Mouse (Mus musculus): Measurements from ENCODE around the gene Trim62. TPM values are rescaled to one million over a fixed set of nuclear protein-coding genes. Genes with fewer than 3 reads are reported as not detected.

Trim62 gene
- total and polyA plus RNA-seq, 2 experiments = 0.28 to 1.0 TPM

GRCm38 (mm10) chr4:128897911-128898421 is 14.6 kb downstream of the Trim62 start:
- no peaks in the 10 kb centered on the region for H3K79me2 ChIP-seq (ENCODE audit: control insufficient read depth, insufficient read depth, low read length)
- no peaks in the 10 kb centered on the region for H3K27me3 ChIP-seq (ENCODE audit: control insufficient read depth, insufficient read depth, low read length)
- no peaks in the 10 kb centered on the region for H3K36me3 ChIP-seq (ENCODE audit: control insufficient read depth, insufficient read depth, low read length)
- no peak overlapping the region for H3K27ac ChIP-seq (replicated peaks; ENCODE audit: insufficient read depth, low read depth, low read length)
- no peak overlapping the region for H3K4me3 ChIP-seq (ENCODE audit: insufficient read depth, low read depth, low read length)
- no peak for DNase-seq (ENCODE audit: extremely low read depth, low read depth, low spot score)
- no peak overlapping the region for H3K9ac ChIP-seq (ENCODE audit: low read depth, low read length)
- WGBS = 41% methylated on average over 7 of the region's 7 CpGs
- H3K4me1 ChIP-seq (ENCODE audit: control insufficient read depth, insufficient read depth, low read length) = no peaks in the 10 kb centered on the region
- TF ChIP-seq CTCF (IDR thresholded peaks at IDR 0.05; ENCODE audit: low read depth, low read length) (no peak), POLR2A (IDR thresholded peaks at IDR 0.05; ENCODE audit: extremely low read depth, insufficient read depth, low read length) (no peak)

GRCm38 (mm10) chr4:128899332-128899731 is 16.0 kb downstream of the Trim62 start:
- no peak overlapping the region for H3K27ac ChIP-seq (replicated peaks; ENCODE audit: insufficient read depth, low read depth, low read length)
- no peaks in the 10 kb centered on the region for H3K79me2 ChIP-seq (ENCODE audit: control insufficient read depth, insufficient read depth, low read length)
- H3K4me1 ChIP-seq (ENCODE audit: control insufficient read depth, insufficient read depth, low read length) = no peaks in the 10 kb centered on the region
- TF ChIP-seq POLR2A (IDR thresholded peaks at IDR 0.05; ENCODE audit: extremely low read depth, insufficient read depth, low read length) (no peak), CTCF (IDR thresholded peaks at IDR 0.05; ENCODE audit: low read depth, low read length) (no peak)
- H3K9ac ChIP-seq (ENCODE audit: low read depth, low read length) = no peak overlapping the region
- H3K4me3 ChIP-seq (ENCODE audit: insufficient read depth, low read depth, low read length) = no peak overlapping the region
- H3K36me3 ChIP-seq (ENCODE audit: control insufficient read depth, insufficient read depth, low read length) = no peaks in the 10 kb centered on the region
- WGBS = 54% methylated on average over 6 of the region's 6 CpGs
- no peak for DNase-seq (ENCODE audit: extremely low read depth, low read depth, low spot score)
- H3K27me3 ChIP-seq (ENCODE audit: control insufficient read depth, insufficient read depth, low read length) = no peaks in the 10 kb centered on the region

GRCm38 (mm10) chr4:128900484-128900883 is 17.1 kb downstream of the Trim62 start:
- WGBS = 86% methylated on average over 14 of the region's 14 CpGs
- H3K79me2 ChIP-seq (ENCODE audit: control insufficient read depth, insufficient read depth, low read length) = no peaks in the 10 kb centered on the region
- no peak overlapping the region for H3K4me3 ChIP-seq (ENCODE audit: insufficient read depth, low read depth, low read length)
- no peak overlapping the region for H3K27ac ChIP-seq (replicated peaks; ENCODE audit: insufficient read depth, low read depth, low read length)
- DNase-seq (ENCODE audit: extremely low read depth, low read depth, low spot score) = no peak
- no peaks in the 10 kb centered on the region for H3K36me3 ChIP-seq (ENCODE audit: control insufficient read depth, insufficient read depth, low read length)
- no peaks in the 10 kb centered on the region for H3K4me1 ChIP-seq (ENCODE audit: control insufficient read depth, insufficient read depth, low read length)
- H3K9ac ChIP-seq (ENCODE audit: low read depth, low read length) = no peak overlapping the region
- no peaks in the 10 kb centered on the region for H3K27me3 ChIP-seq (ENCODE audit: control insufficient read depth, insufficient read depth, low read length)
- TF ChIP-seq CTCF (IDR thresholded peaks at IDR 0.05; ENCODE audit: low read depth, low read length) (no peak), POLR2A (IDR thresholded peaks at IDR 0.05; ENCODE audit: extremely low read depth, insufficient read depth, low read length) (no peak)

GRCm38 (mm10) chr4:128902390-128902789 is 19.0 kb downstream of the Trim62 start:
- WGBS = 84% methylated on average over 8 of the region's 8 CpGs
- no peaks in the 10 kb centered on the region for H3K79me2 ChIP-seq (ENCODE audit: control insufficient read depth, insufficient read depth, low read length)
- no peak overlapping the region for H3K9ac ChIP-seq (ENCODE audit: low read depth, low read length)
- no peak for TF ChIP-seq CTCF (IDR thresholded peaks at IDR 0.05; ENCODE audit: low read depth, low read length)
- no peak for TF ChIP-seq POLR2A (IDR thresholded peaks at IDR 0.05; ENCODE audit: extremely low read depth, insufficient read depth, low read length)
- no peak overlapping the region for H3K4me3 ChIP-seq (ENCODE audit: insufficient read depth, low read depth, low read length)
- no peaks in the 10 kb centered on the region for H3K4me1 ChIP-seq (ENCODE audit: control insufficient read depth, insufficient read depth, low read length)
- H3K27ac ChIP-seq (replicated peaks; ENCODE audit: insufficient read depth, low read depth, low read length) = no peak overlapping the region
- no peak for DNase-seq (ENCODE audit: extremely low read depth, low read depth, low spot score)
- no peaks in the 10 kb centered on the region for H3K36me3 ChIP-seq (ENCODE audit: control insufficient read depth, insufficient read depth, low read length)
- no peaks in the 10 kb centered on the region for H3K27me3 ChIP-seq (ENCODE audit: control insufficient read depth, insufficient read depth, low read length)

DNA sequence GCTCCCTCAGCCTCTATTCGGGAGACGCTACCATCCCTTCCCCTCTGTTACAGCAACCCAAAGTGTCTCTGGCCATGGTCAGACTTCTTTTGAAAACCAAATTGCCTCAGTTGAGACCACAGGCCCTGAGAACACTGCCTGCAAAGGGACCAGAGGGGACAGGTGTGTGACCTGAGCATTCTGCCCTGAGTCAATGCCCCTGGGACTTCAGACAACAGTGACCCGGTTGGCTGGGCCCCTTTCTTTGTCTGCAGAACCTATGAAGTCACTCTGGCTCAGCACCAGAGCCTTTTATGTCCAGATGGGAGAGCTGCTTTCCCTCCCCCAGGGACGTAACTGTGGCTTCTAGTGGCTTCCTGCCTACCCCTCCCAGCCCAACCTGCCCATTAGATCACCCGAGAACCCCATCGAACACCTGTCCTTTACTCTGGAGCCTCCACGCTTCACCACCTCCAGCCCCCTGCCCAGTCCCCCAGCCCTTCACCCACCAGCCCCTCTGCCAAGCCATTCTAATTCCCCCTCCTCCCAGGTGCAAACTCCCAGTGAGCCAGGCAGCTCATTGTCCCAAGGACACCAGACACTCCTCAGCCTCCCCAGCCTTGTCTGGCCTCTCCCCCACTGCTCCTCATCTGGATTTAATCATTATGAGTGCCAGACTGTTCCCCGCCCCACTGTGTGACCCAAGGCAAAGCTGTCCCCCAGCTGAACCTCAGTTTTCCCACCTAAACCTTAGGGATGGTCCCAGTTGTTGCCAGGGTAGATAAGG is 20.8 kb downstream of the Trim62 start:
- H3K27me3 ChIP-seq (ENCODE audit: control insufficient read depth, insufficient read depth, low read length) = no peaks in the 10 kb centered on the region
- no peak overlapping the region for H3K27ac ChIP-seq (replicated peaks; ENCODE audit: insufficient read depth, low read depth, low read length)
- H3K79me2 ChIP-seq (ENCODE audit: control insufficient read depth, insufficient read depth, low read length) = no peaks in the 10 kb centered on the region
- no peaks in the 10 kb centered on the region for H3K4me1 ChIP-seq (ENCODE audit: control insufficient read depth, insufficient read depth, low read length)
- no peaks in the 10 kb centered on the region for H3K36me3 ChIP-seq (ENCODE audit: control insufficient read depth, insufficient read depth, low read length)
- H3K9ac ChIP-seq (ENCODE audit: low read depth, low read length) = no peak overlapping the region
- TF ChIP-seq POLR2A (IDR thresholded peaks at IDR 0.05; ENCODE audit: extremely low read depth, insufficient read depth, low read length) (no peak), CTCF (IDR thresholded peaks at IDR 0.05; ENCODE audit: low read depth, low read length) (no peak)
- DNase-seq (ENCODE audit: extremely low read depth, low read depth, low spot score) = no peak
- 88% methylated on average over 8 of the region's 8 CpGs for WGBS
- no peak overlapping the region for H3K4me3 ChIP-seq (ENCODE audit: insufficient read depth, low read depth, low read length)

GRCm38 (mm10) chr4:128905251-128905650 is 21.9 kb downstream of the Trim62 start:
- Histone ChIP-seq H3K79me2 (ENCODE audit: control insufficient read depth, insufficient read depth, low read length) (no peaks in the 10 kb centered on the region), H3K9ac (ENCODE audit: low read depth, low read length) (no peak overlapping the region), H3K27ac (replicated peaks; ENCODE audit: insufficient read depth, low read depth, low read length) (no peak overlapping the region), H3K4me3 (ENCODE audit: insufficient read depth, low read depth, low read length) (no peak overlapping the region), H3K4me1 (ENCODE audit: control insufficient read depth, insufficient read depth, low read length) (no peaks in the 10 kb centered on the region), H3K36me3 (ENCODE audit: control insufficient read depth, insufficient read depth, low read length) (no peaks in the 10 kb centered on the region), H3K27me3 (ENCODE audit: control insufficient read depth, insufficient read depth, low read length) (no peaks in the 10 kb centered on the region)
- TF ChIP-seq POLR2A (IDR thresholded peaks at IDR 0.05; ENCODE audit: extremely low read depth, insufficient read depth, low read length) = no peak
- no peak for TF ChIP-seq CTCF (IDR thresholded peaks at IDR 0.05; ENCODE audit: low read depth, low read length)
- 72% methylated on average over 8 of the region's 8 CpGs for WGBS
- no peak for DNase-seq (ENCODE audit: extremely low read depth, low read depth, low spot score)

Data from liver, adult 2 months (tissue).